Mouse (Mus musculus) cortical plate, adult 2 months (tissue): ENCODE measurements around the gene Maml3.

Source experiments
- CTCF ChIP-seq: fragments of 200-500 bp; IDR thresholded peaks from 2 replicates; pipeline ENCODE4 v1.5.1; 2011; ENCODE audit warnings: mild to moderate bottlenecking, control low read depth, low read length; ENCODE audit not compliant: insufficient read depth; ENCODE audit errors: extremely low read depth
- POLR2A ChIP-seq: fragments of 200-500 bp; IDR thresholded peaks from 2 replicates; pipeline ENCODE4 v1.6.1; 2011; ENCODE audit warnings: mild to moderate bottlenecking, low read length, control low read depth; ENCODE audit not compliant: insufficient read depth; ENCODE audit errors: extremely low read depth

DNA sequence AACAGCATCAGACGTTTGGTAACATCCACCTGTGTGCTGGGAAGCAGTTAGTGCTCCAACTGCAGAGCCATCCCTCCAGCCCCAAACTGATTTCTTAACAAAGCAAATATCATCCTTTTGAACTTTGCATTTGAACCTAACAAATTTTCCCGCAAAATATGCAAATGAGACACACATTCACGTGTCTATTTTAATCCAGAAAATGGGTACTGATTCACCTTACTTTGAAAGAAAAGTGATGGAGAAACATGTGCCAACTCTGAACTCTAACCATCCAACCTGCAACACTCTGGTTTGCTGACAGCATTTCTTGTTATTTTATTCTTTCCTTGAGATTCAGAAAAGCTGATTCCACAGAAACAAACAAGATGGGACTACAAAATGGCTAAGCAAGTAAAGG lies 36.0 kb downstream of the Maml3 start:
- TF ChIP-seq CTCF (no peak), POLR2A (no peak)
